Mouse (Mus musculus) T-helper 1 cell (primary cell): ENCODE results near the gene Tuba4a.

Experiments
- in situ Hi-C: fragments of 300-600 bp; cut with MboI, MseI; formaldehyde crosslinking; loops from one replicate; pipeline ENCODE4 v1.15.1; 2025; ENCODE audit warnings: high pct_unique_total_duplicates

The Tuba4a gene

DNA sequence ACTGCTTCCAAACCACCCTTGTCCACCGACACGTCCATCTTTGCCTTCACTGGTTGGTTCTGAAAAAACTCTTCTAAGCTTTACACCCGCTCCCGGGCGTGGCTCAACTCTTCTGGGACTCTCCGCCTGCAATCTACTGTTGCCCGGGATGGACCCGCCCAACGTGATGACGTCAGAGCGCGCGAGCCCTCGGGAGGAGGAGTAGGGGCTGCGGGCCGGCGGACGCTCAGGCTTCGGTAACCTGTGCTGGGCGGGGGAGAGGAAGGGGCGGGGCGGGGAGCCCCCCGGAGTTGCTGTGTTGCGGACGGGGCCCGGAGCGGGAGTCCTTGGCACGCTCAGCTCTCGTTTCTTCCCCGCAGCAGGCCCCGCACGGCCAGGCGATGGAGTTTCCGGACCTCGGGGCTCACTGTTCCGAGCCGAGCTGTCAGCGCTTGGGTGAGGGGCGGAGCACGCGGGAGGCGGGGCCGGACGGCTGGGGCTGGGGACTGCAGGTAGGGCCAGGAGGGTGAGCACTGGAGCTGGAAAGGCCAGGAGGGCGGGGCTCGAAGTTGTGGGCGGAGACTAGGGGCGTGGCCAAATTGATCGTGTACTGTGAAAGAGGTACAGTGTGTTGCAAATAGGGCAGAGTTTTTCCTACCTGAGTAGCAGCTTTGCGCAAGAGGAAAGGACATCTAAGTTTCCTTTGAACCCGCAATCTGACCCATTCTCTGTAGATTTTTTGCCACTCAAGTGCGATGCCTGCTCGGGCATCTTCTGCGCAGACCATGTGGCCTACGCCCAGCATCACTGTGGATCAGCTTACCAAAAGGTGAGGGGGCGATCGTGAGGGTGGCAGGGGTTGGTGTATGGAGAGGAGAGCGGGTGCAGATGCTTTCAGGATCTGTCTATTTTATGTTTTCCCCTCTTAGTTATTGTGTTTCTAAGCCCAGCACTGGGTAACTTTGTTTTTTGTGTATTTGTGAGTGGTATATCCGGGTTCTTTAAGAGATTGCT, 50.9 kb downstream of the Tuba4a start, which contains the start of gene Zfand2b:
Gene Zfand2b (plus strand): TSS at position 175 of the 993 bp plus-strand sequence.
- in situ Hi-C loops = loop anchor here (25.0 kb wide), 1 partner anchor 1231 kb away; no protein-coding TSS in a partner anchor

DNA sequence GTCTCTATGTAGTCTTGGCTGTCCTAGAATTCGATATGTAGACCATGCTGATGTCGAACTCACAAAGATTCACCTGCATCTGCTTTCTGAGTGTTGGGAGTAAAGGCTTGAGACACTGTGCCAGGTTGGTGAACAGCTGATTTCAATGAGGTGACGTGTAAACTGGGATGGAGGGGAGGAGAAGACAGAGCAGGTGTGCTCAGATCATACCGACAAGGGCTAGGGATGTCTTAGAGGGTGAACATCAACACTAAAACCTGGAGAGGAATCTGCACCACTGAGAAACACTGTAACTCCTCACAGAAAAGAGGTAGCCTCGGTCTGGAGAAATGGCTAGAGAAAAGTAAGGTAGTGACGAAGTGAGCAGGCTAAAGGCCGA, 51.6 kb downstream of the Tuba4a start:
- in situ Hi-C loops = loop anchor here (25.0 kb wide), 1 partner anchor 1231 kb away; no protein-coding TSS in a partner anchor
